Mouse (Mus musculus): ENCODE data around the gene Pbld2. TPM values are rescaled to one million over a fixed set of nuclear protein-coding genes. Genes with fewer than 3 reads are reported as not detected.
"Not testable (repeated sequence)": the region's sequence is repeated elsewhere in the genome, so short reads cannot be mapped to it uniquely, and the experiment has no call there.

Gene Pbld2
- polyA plus RNA-seq, 1 experiment from 2014 or later, result 1.2 TPM

GRCm38 (mm10) chr10:63047751-63048150 lies 23.6 kb downstream of the Pbld2 start:
- Histone ChIP-seq H3K9ac (replicated peaks) (no peak overlapping the region), H3K36me3 (no peaks in the 10 kb centered on the region), H3K4me3 (replicated peaks) (no peak overlapping the region), H3K9me3 (no peaks in the 10 kb centered on the region), H3K4me1 (replicated peaks) (no peaks in the 10 kb centered on the region), H3K27me3 (no peaks in the 10 kb centered on the region), H3K27ac (no peak overlapping the region), H3K4me2 (no peak overlapping the region)
- ATAC-seq (ENCODE audit: insufficient number of reproducible peaks, insufficient read depth, low FRiP score, low TSS enrichment, low read depth), result no peak
- WGBS, result 89% methylated on average over 8 of the region's 8 CpGs

DNA sequence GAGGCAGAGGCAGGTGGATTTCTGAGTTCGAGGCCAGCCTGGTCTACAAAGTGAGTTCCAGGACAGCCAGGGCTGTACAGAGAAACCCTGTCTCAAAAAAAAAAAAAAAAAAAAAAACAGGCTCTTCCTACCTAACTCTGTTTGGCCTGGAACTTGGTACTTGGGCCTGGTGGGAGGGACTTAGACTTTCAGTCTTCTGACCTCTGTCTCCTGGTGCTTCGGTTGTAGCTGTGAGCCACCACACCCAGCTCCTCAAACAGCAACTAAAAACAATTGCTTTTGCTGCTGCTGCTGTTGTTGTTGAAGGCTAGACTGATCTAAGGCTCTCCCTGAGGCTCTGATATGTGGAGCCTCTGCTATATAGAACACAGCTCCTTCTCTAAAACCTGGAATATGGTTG lies 25.0 kb downstream of the Pbld2 start:
- ATAC-seq (ENCODE audit: insufficient number of reproducible peaks, insufficient read depth, low FRiP score, low TSS enrichment, low read depth), result no peak
- 97% methylated on average over 2 of the region's 2 CpGs for WGBS
- Histone ChIP-seq H3K27ac (no peak overlapping the region), H3K4me2 (no peak overlapping the region), H3K36me3 (no peaks in the 10 kb centered on the region), H3K27me3 (no peaks in the 10 kb centered on the region), H3K4me1 (replicated peaks) (0 out of 2 replicates have a peak, but pooled peaks cover 3% of the 10 kb centered on the region), H3K4me3 (replicated peaks) (no peak overlapping the region), H3K9me3 (no peaks in the 10 kb centered on the region), H3K9ac (replicated peaks) (no peak overlapping the region)

DNA sequence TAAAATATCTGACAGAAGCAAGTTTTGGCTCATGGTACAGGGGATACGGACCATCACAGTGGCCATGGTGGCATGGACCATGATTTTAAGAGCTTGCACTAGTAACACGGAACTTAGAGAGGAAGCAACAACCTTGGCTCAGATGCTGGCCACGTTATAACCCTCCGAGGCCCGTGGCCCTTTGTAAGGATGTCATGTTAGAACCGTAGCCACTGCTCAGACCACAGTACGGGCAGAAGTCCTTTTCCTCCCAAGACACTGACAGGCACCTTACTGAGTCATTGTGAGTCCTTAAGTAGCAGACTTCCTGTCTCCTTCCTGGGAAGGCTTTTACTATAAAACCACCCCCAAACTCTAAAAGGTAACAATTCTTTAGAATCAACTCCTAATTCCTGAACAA lies 27.2 kb downstream of the Pbld2 start:
- Histone ChIP-seq H3K36me3 (no peaks in the 10 kb centered on the region), H3K27me3 (no peaks in the 10 kb centered on the region), H3K4me1 (replicated peaks) (0 out of 2 replicates have a peak, but pooled peaks cover 3% of the 10 kb centered on the region), H3K9me3 (no peaks in the 10 kb centered on the region), H3K4me2 (no peak overlapping the region), H3K27ac (no peak overlapping the region), H3K9ac (replicated peaks) (no peak overlapping the region), H3K4me3 (replicated peaks) (no peak overlapping the region)
- ATAC-seq (ENCODE audit: insufficient number of reproducible peaks, insufficient read depth, low FRiP score, low TSS enrichment, low read depth), result no peak
- WGBS, result 79% methylated on average over 7 of the region's 7 CpGs

GRCm38 (mm10) chr10:63052011-63052410 lies 27.9 kb downstream of the Pbld2 start:
- H3K4me2 ChIP-seq, result no peak overlapping the region
- no peaks in the 10 kb centered on the region for H3K36me3 ChIP-seq
- H3K27me3 ChIP-seq, result no peaks in the 10 kb centered on the region
- no peak for ATAC-seq (ENCODE audit: insufficient number of reproducible peaks, insufficient read depth, low FRiP score, low TSS enrichment, low read depth)
- H3K4me3 ChIP-seq (replicated peaks), result no peak overlapping the region
- H3K27ac ChIP-seq, result no peak overlapping the region
- no peaks in the 10 kb centered on the region for H3K9me3 ChIP-seq
- 80% methylated on average over 6 of the region's 6 CpGs for WGBS
- H3K4me1 ChIP-seq (replicated peaks), result 0 out of 2 replicates have a peak, but pooled peaks cover 3% of the 10 kb centered on the region
- no peak overlapping the region for H3K9ac ChIP-seq (replicated peaks)

GRCm38 (mm10) chr10:63053007-63053406 lies 28.9 kb downstream of the Pbld2 start:
- 60% methylated on average over 6 of the region's 6 CpGs for WGBS
- Histone ChIP-seq H3K36me3 (no peaks in the 10 kb centered on the region), H3K9me3 (no peaks in the 10 kb centered on the region), H3K27ac (no peak overlapping the region), H3K4me2 (no peak overlapping the region), H3K9ac (replicated peaks) (no peak overlapping the region), H3K27me3 (no peaks in the 10 kb centered on the region), H3K4me3 (replicated peaks) (no peak overlapping the region), H3K4me1 (replicated peaks) (peaks cover 7% of the 10 kb centered on the region; the same call in 1 of the 2 replicates)
- no peak for ATAC-seq (ENCODE audit: insufficient number of reproducible peaks, insufficient read depth, low FRiP score, low TSS enrichment, low read depth)

GRCm38 (mm10) chr10:63054071-63054470 lies 30.0 kb downstream of the Pbld2 start:
- 82% methylated on average over 6 of the region's 6 CpGs for WGBS
- not testable (repeated sequence) for H3K9me3 ChIP-seq; H3K36me3 ChIP-seq; H3K4me1 ChIP-seq (replicated peaks); H3K4me2 ChIP-seq; H3K27me3 ChIP-seq; ATAC-seq (ENCODE audit: insufficient number of reproducible peaks, insufficient read depth, low FRiP score, low TSS enrichment, low read depth); H3K9ac ChIP-seq (replicated peaks); H3K27ac ChIP-seq; H3K4me3 ChIP-seq (replicated peaks)

- 68% methylated on average over 2 of the region's 2 CpGs for WGBS
- Histone ChIP-seq H3K4me1 (replicated peaks) (peaks cover 7% of the 10 kb centered on the region; the same call in 1 of the 2 replicates), H3K4me3 (replicated peaks) (no peak overlapping the region), H3K27ac (no peak overlapping the region), H3K36me3 (no peaks in the 10 kb centered on the region), H3K27me3 (no peaks in the 10 kb centered on the region), H3K4me2 (no peak overlapping the region), H3K9me3 (no peaks in the 10 kb centered on the region), H3K9ac (replicated peaks) (no peak overlapping the region)
- no peak for ATAC-seq (ENCODE audit: insufficient number of reproducible peaks, insufficient read depth, low FRiP score, low TSS enrichment, low read depth)
Observed at GRCm38 (mm10) chr10:63054586-63054985, 30.5 kb downstream of the Pbld2 start.

GRCm38 (mm10) chr10:63056966-63057750 lies 33.0 kb downstream of the Pbld2 start:
- H3K9ac ChIP-seq (replicated peaks), result no peak overlapping the region
- H3K27ac ChIP-seq, result 0 out of 2 replicates have a peak overlapping the region, but pooled peaks have one; percentile 17
- no peaks in the 10 kb centered on the region for H3K9me3 ChIP-seq
- H3K4me1 ChIP-seq (replicated peaks), result peaks cover 7% of the 10 kb centered on the region; the same call in 1 of the 2 replicates
- H3K4me2 ChIP-seq, result peak overlapping the region; percentile 28
- H3K27me3 ChIP-seq, result no peaks in the 10 kb centered on the region
- H3K36me3 ChIP-seq, result no peaks in the 10 kb centered on the region
- no peak for ATAC-seq (ENCODE audit: insufficient number of reproducible peaks, insufficient read depth, low FRiP score, low TSS enrichment, low read depth)
- 31% methylated on average over 24 of the region's 24 CpGs for WGBS
- H3K4me3 ChIP-seq (replicated peaks), result no peak overlapping the region

DNA sequence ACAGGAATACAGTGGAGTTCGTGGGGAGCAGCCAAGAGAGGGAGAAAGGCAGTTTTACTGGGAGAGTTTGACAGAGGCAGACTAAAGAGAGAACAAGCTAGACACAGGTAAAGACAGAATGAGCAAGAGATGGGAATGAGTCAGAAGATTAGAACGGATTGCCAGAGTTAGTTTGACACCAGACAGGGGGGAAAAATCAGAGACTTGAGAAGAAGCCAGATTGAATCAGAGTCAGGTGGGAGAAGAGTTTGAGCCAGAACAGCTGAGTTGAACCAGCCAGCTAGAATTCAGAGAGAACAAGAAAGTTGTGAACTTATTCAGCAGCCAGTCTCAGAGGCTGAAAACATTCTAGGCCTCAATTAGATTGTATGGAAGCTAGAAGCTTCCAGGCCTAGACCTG lies 35.7 kb downstream of the Pbld2 start, which contains the start of gene Pbld1:
Pbld1 (plus strand) TSS at position 301 of the 400 bp plus-strand sequence.
- no peaks in the 10 kb centered on the region for H3K9me3 ChIP-seq
- H3K4me1 ChIP-seq (replicated peaks), result peaks cover 4% of the 10 kb centered on the region; the same call in 1 of the 2 replicates
- H3K27ac ChIP-seq, result no peak within 1 kb of the TSS
- H3K36me3 ChIP-seq, result no peaks in the 10 kb centered on the region
- H3K4me2 ChIP-seq, result no peak within 1 kb of the TSS
- ATAC-seq (ENCODE audit: insufficient number of reproducible peaks, insufficient read depth, low FRiP score, low TSS enrichment, low read depth), result no peak
- WGBS, result 83% methylated on average over 2 of the region's 2 CpGs
- H3K27me3 ChIP-seq, result no peaks in the 10 kb centered on the region
- no peak within 1 kb of the TSS for H3K4me3 ChIP-seq (replicated peaks)
- H3K9ac ChIP-seq (replicated peaks), result no peak within 1 kb of the TSS

GRCm38 (mm10) chr10:63060406-63060805 lies 36.3 kb downstream of the Pbld2 start:
- 71% methylated on average over 11 of the region's 11 CpGs for WGBS
- Histone ChIP-seq H3K4me1 (replicated peaks) (peaks cover 4% of the 10 kb centered on the region; the same call in 1 of the 2 replicates), H3K36me3 (no peaks in the 10 kb centered on the region), H3K4me3 (replicated peaks) (no peak overlapping the region), H3K27me3 (no peaks in the 10 kb centered on the region), H3K4me2 (no peak overlapping the region), H3K27ac (no peak overlapping the region), H3K9ac (replicated peaks) (no peak overlapping the region), H3K9me3 (no peaks in the 10 kb centered on the region)
- ATAC-seq (ENCODE audit: insufficient number of reproducible peaks, insufficient read depth, low FRiP score, low TSS enrichment, low read depth), result no peak

- 68% methylated on average over 12 of the region's 12 CpGs for WGBS
- peaks cover 4% of the 10 kb centered on the region; the same call in 1 of the 2 replicates for H3K4me1 ChIP-seq (replicated peaks)
Observed at GRCm38 (mm10) chr10:63061266-63061665, 37.2 kb downstream of the Pbld2 start.

More at GRCm38 (mm10) chr10:63061266-63061665, 37.2 kb downstream of the Pbld2 start:
- 0 out of 2 replicates have a peak, but pooled peaks cover 1% of the 10 kb centered on the region for H3K27me3 ChIP-seq
- no peak overlapping the region for H3K4me3 ChIP-seq (replicated peaks)
- no peaks in the 10 kb centered on the region for H3K36me3 ChIP-seq
- H3K9me3 ChIP-seq, result no peaks in the 10 kb centered on the region
- H3K4me2 ChIP-seq, result no peak overlapping the region
- no peak overlapping the region for H3K9ac ChIP-seq (replicated peaks)
- ATAC-seq (ENCODE audit: insufficient number of reproducible peaks, insufficient read depth, low FRiP score, low TSS enrichment, low read depth), result no peak
- no peak overlapping the region for H3K27ac ChIP-seq
